Mouse (Mus musculus): ENCODE data around the gene Erf. TPM values are rescaled to one million over a fixed set of nuclear protein-coding genes. Genes with fewer than 3 reads are reported as not detected.
A peak's percentile ranks its signal among the peaks of the same experiment; 100 is the strongest.

The Erf gene
- total and polyA plus RNA-seq, 2 experiments from 2014 or later = 3.7 to 11.8 TPM

DNA sequence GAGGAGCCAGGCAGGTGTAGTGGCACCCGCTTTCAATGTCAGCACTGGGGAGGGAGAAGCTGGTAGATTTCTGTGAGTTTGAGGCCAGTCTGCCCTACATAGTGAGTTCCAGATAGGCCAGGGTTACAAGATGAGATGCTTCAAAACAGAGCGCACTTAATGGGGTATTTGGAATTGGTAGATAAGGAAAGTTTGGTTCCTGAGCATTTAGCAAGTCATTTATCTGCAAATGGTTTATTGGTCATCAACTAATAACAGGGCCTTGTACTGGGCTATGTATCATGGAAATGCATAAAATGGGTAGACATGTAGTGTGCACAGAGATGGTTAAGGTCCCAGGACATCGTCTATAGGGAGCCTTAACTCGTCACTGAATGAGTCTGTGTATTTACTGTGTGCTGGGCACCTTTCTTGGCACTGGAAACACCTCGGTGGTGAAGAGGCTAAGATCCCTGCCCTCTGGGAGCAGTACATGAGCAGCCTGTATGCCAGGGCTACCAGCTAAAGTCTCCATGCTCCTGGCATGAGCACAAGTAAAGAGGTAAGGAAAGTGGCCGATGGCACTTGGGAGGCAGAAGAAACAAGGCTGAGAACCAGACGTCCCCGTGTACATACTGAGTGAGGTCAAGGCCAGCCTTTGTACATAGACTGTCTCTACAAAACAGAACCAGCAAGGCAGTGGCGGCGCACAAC, 28.1 kb downstream of the Erf start:
- Histone ChIP-seq H3K27me3 (ENCODE audit: insufficient read depth, low read length) (no peaks in the 10 kb centered on the region), H3K9ac (no peak overlapping the region), H3K4me3 (ENCODE audit: low read depth, low read length) (no peak overlapping the region; the same call in 1 of the 2 replicates), H3K36me3 (ENCODE audit: insufficient read depth) (peaks cover 31% of the 10 kb centered on the region), H3K4me1 (ENCODE audit: insufficient read depth) (peaks cover 12% of the 10 kb centered on the region), H3K27ac (ENCODE audit: low read depth, low read length) (no peak overlapping the region), H3K4me2 (ENCODE audit: low read depth) (peak overlapping the region; percentile 96), H3K9me3 (ENCODE audit: low read length) (no peaks in the 10 kb centered on the region)
- DNase-seq (no peak), ATAC-seq (no peak)
- no peak for TF ChIP-seq CTCF (IDR thresholded peaks at IDR 0.05; ENCODE audit: low read depth)
- 82% methylated on average over 10 of the region's 10 CpGs for WGBS

DNA sequence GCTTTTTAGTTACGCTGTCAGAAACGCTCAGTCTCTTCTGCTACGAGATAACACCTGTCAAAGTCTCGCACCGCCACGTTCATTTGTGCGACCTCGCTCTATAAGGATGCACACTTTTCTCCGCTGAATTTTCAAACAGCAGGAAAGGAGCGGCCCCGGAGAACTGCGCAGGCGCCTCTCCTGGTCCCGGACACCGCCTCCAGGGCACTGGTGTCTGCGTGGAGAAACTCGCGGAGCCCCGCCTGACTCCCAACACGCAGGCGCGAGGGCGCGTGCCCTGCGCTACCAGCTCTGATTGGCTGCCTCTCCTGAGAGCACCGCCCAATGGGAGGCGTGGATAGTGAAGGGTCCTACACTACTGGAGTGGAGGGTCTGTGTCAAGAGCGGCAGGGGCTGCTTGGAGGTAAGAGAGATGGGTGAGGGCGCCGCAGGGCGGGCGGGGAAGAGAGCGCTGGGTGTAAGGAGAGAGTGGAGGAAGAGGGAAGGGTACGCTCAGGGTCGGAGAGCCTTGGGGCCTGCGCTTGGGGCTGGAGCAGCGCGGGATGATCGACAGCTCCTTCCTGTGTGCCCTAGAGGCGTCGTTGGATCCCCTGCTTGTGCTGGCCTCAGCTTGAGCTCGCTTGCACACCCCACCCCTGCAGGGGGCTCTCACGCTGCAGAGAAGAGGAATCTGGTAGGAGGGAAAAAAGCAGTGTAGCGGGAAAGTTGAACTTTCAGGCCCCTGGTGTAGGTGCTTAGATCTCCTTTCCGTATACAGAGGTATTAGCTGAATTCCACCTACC, 29.3 kb downstream of the Erf start, which contains the start of gene Zfp526:
Zfp526 (plus strand) TSS at position 324 of the 782 bp plus-strand sequence.
- Histone ChIP-seq H3K9me3 (ENCODE audit: low read length) (no peaks in the 10 kb centered on the region), H3K4me2 (ENCODE audit: low read depth) (peak within 1 kb of the TSS; percentile 96), H3K36me3 (ENCODE audit: insufficient read depth) (peaks cover 20% of the 10 kb centered on the region), H3K27ac (ENCODE audit: low read depth, low read length) (peak within 1 kb of the TSS; percentile 88), H3K4me3 (ENCODE audit: low read depth, low read length) (peak within 1 kb of the TSS; percentile 67), H3K27me3 (ENCODE audit: insufficient read depth, low read length) (no peaks in the 10 kb centered on the region), H3K4me1 (ENCODE audit: insufficient read depth) (peaks cover 12% of the 10 kb centered on the region), H3K9ac (peak within 1 kb of the TSS; percentile 79)
- ATAC-seq (peak; percentile 98), DNase-seq (peak; percentile 99)
- TF ChIP-seq CTCF (IDR thresholded peaks at IDR 0.05; ENCODE audit: low read depth) = peak; percentile 33
- WGBS = under 1% methylated on average over 45 of the region's 45 CpGs

DNA sequence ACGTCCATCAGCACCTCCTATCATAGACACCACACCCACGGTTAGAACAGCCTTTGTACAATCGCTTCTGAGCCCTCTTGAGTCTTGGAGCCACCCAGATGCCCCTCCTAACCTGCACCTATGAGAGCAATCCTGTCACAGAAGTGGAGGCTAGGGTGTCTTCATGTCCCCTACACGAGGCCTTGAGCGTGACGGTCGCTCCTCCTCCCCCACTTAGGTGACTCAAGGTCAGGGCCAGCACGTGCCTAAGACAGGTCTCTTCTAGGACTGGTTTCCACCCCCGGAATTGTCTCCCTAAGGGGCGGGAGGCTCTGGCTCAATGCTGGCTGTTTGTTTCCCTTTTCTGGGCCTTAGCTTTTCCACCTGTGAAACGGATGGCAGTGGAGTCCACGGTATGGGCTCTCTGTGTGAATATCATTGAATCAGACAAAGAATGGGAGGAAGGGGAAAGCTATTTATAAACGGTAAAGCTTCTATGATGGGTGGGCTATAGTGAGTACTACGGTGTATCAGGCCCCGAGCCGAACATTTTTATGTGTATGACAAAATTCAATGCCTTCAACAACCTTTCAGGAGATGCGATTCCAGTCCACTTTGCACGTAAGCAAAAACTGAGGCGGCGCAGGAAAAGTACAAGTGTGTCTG, 30.0 kb downstream of the Erf start, which contains the start of gene Dedd2:
Dedd2 (minus strand) TSS at position 159 of the 645 bp plus-strand sequence.
- TF ChIP-seq CTCF (IDR thresholded peaks at IDR 0.05; ENCODE audit: low read depth) = no peak
- peak; percentile 31 for DNase-seq

DNA sequence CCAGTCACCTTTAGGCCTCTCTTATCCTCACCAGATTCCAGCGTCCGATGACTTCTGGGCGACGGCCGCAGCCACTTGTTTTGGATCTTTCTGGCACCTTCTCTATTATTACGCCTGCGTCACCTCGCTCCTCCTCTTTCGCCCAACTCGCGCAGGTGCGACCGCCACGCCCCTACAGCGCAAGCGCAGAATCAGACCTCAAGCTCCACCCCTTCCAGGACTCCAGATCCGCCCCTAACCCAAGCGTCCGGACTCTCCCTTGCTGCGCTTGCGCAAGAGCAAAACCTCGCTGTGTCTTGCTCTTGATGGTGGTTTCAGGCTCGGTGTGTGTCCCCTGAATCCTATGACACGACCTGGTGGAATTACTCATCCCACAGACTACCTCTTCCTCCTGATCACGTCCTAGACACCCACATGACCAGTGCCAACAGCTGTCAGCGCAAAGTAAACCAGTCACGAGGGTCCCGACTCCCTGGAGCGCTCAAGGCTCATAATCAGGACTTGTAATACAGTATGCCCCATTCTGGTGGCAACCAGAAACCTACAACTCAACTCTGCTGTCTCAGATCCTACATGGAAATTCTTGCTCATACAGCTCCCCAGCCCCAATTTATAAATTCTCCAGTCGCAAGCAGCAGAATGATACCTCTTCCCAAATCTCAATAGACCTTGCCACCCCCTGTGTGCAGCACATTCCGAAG, 30.7 kb downstream of the Erf start:
- peak overlapping the region; percentile 76 for H3K9ac ChIP-seq
- peak overlapping the region; percentile 67 for H3K4me3 ChIP-seq (ENCODE audit: low read depth, low read length)
- ATAC-seq (peak; percentile 47), DNase-seq (peak; percentile 95)
- H3K4me1 ChIP-seq (ENCODE audit: insufficient read depth) = peaks cover 12% of the 10 kb centered on the region
- H3K27me3 ChIP-seq (ENCODE audit: insufficient read depth, low read length) = no peaks in the 10 kb centered on the region
- WGBS = 3% methylated on average over 31 of the region's 31 CpGs
- H3K4me2 ChIP-seq (ENCODE audit: low read depth) = peak overlapping the region; percentile 96
- TF ChIP-seq CTCF (IDR thresholded peaks at IDR 0.05; ENCODE audit: low read depth) = no peak
- peaks cover 15% of the 10 kb centered on the region; the same call in 1 of the 2 replicates for H3K36me3 ChIP-seq (ENCODE audit: insufficient read depth)
- peak overlapping the region; percentile 88 for H3K27ac ChIP-seq (ENCODE audit: low read depth, low read length)
- no peaks in the 10 kb centered on the region for H3K9me3 ChIP-seq (ENCODE audit: low read length)

More for the DNA sequence above, 30.0 kb downstream of the Erf start, which contains the start of gene Dedd2:
- peak within 1 kb of the TSS; percentile 96 for H3K4me2 ChIP-seq (ENCODE audit: low read depth)
- peaks cover 17% of the 10 kb centered on the region; the same call in 1 of the 2 replicates for H3K36me3 ChIP-seq (ENCODE audit: insufficient read depth)
- 6% methylated on average over 20 of the region's 20 CpGs for WGBS
- peak within 1 kb of the TSS; percentile 79 for H3K9ac ChIP-seq
- peaks cover 12% of the 10 kb centered on the region for H3K4me1 ChIP-seq (ENCODE audit: insufficient read depth)
- H3K27me3 ChIP-seq (ENCODE audit: insufficient read depth, low read length) = no peaks in the 10 kb centered on the region
- peak within 1 kb of the TSS; percentile 67 for H3K4me3 ChIP-seq (ENCODE audit: low read depth, low read length)
- H3K9me3 ChIP-seq (ENCODE audit: low read length) = no peaks in the 10 kb centered on the region
- no peak for ATAC-seq
- peak within 1 kb of the TSS; percentile 88 for H3K27ac ChIP-seq (ENCODE audit: low read depth, low read length)

DNA sequence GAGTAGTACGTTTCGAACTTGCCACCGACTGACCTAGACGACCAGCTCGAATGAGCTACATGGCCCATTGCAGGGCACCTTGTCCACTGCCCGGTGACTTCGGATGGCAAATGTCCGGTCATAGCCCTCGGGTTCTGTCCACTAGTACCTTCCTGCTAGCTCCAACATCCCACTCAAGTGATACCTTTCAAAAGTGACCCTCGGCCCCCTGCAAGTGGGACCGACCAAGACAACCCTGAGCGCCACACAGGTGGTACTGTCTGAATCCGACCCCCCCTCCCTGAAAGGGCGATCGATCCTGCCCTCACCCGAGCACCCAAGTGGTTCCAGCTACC, 31.2 kb downstream of the Erf start:
- DNase-seq = no peak
- peak overlapping the region; percentile 67 for H3K4me3 ChIP-seq (ENCODE audit: low read depth, low read length)
- no peaks in the 10 kb centered on the region for H3K27me3 ChIP-seq (ENCODE audit: insufficient read depth, low read length)
- H3K4me1 ChIP-seq (ENCODE audit: insufficient read depth) = peaks cover 12% of the 10 kb centered on the region
- peak overlapping the region; percentile 88; the same call in 1 of the 2 replicates for H3K27ac ChIP-seq (ENCODE audit: low read depth, low read length)
- ATAC-seq = no peak
- H3K9ac ChIP-seq = peak overlapping the region; percentile 76
- TF ChIP-seq CTCF (IDR thresholded peaks at IDR 0.05; ENCODE audit: low read depth) = no peak
- H3K4me2 ChIP-seq (ENCODE audit: low read depth) = peak overlapping the region; percentile 96
- WGBS = 1% methylated on average over 16 of the region's 16 CpGs
- H3K36me3 ChIP-seq (ENCODE audit: insufficient read depth) = peaks cover 13% of the 10 kb centered on the region; the same call in 1 of the 2 replicates
- no peaks in the 10 kb centered on the region for H3K9me3 ChIP-seq (ENCODE audit: low read length)

DNA sequence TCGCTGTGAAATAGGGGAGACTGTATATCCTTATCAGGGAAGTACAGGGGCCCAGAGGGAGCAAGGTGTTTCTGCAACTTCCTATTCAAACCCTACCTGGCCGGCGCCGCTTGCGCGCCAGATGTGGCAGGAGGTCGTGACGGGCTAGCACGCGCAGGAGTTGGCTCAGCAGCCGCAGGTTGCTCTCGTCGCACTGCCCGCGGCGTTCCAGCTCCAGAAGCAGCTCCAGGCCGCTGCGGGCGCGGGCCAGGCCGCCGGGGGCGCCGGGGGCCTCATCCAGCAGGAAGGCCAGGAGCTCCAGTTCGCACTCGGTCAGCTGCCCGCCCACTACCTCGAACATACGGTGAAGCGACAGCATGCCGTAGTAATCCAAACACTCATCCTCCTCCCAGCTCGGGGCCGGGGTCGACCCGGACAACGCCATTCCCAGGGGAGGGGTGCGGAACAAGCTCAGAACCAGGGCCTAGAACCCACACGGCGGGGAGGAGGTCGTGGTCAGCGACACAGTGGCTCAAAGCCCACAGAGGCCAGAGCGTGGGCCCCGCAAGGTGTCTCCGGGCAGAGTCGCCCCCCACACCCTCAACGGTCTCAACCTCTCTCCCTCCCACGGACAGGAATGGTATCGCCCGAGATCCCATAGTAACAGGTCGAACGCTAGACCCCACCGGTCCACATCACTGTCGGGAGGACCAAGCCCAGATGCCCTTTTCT, 31.7 kb downstream of the Erf start:
- Histone ChIP-seq H3K4me3 (ENCODE audit: low read depth, low read length) (peak overlapping the region; percentile 67), H3K27ac (ENCODE audit: low read depth, low read length) (peak overlapping the region; percentile 88; the same call in 1 of the 2 replicates), H3K36me3 (ENCODE audit: insufficient read depth) (peaks cover 14% of the 10 kb centered on the region; the same call in 1 of the 2 replicates), H3K27me3 (ENCODE audit: insufficient read depth, low read length) (no peaks in the 10 kb centered on the region), H3K4me1 (ENCODE audit: insufficient read depth) (peaks cover 12% of the 10 kb centered on the region), H3K4me2 (ENCODE audit: low read depth) (peak overlapping the region; percentile 96), H3K9ac (peak overlapping the region; percentile 76), H3K9me3 (ENCODE audit: low read length) (no peaks in the 10 kb centered on the region)
- 1% methylated on average over 53 of the region's 53 CpGs for WGBS
- TF ChIP-seq CTCF (IDR thresholded peaks at IDR 0.05; ENCODE audit: low read depth) = peak; percentile 33; the same call in 1 of the 2 replicates
- DNase-seq = peak; percentile 62
- ATAC-seq = no peak
